Mouse (Mus musculus) hindlimb bud, embryonic 11.5 days (tissue): ENCODE data around the gene Lfng.

Experiments
- DNase-seq: peaks from one replicate; pipeline ENCODE4 v3.0.0-alpha.2; 2012; ENCODE audit warnings: low read depth, low spot score; ENCODE audit errors: extremely low spot score

Lfng gene

DNA sequence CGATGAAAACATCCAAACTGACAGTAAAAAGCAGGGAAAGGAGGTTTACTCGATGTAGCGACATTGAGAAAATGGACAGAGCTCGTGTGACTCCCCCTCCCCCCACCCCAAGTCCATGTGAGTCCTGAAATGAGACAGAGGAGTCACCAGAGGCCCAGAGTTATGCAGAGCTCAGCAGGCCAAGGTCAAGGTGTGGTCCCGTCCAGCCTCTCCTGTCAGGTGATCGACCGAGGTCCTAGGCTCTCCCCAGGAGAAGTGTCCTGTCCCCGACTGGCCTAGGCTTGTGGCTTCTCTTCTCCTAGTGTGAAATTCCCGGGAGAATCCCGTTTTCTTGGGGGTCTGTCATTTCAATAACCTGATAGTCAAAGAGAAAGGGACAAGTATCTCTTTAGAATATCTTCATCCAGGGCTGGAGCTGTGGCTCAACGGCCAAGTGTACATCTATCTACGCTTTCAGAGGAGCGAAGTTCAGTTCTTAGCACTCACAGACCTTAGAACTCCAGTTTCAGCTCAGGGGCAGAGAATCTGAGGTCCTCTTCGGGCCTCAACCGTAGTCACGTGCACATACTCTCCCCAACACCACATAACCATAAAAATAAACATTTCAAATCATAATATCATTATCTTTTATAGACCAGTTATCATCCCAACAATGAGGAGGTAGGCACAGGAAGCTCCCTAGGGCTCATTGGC, 17.9 kb upstream of the Lfng start:
- DNase-seq, result no peak

GRCm38 (mm10) chr5:140594846-140595245, 12.3 kb upstream of the Lfng start:
- DNase-seq, result no peak

- no peak for DNase-seq
Observed at GRCm38 (mm10) chr5:140596426-140596825, 10.7 kb upstream of the Lfng start.

- no peak for DNase-seq
Observed at GRCm38 (mm10) chr5:140596927-140597588, 10.1 kb upstream of the Lfng start.

GRCm38 (mm10) chr5:140597787-140598186, 9.3 kb upstream of the Lfng start:
- no peak for DNase-seq

- no peak for DNase-seq
Observed at GRCm38 (mm10) chr5:140599939-140600338, 7.2 kb upstream of the Lfng start.

- DNase-seq, result no peak
Observed at GRCm38 (mm10) chr5:140601712-140602111, 5.4 kb upstream of the Lfng start.

DNA sequence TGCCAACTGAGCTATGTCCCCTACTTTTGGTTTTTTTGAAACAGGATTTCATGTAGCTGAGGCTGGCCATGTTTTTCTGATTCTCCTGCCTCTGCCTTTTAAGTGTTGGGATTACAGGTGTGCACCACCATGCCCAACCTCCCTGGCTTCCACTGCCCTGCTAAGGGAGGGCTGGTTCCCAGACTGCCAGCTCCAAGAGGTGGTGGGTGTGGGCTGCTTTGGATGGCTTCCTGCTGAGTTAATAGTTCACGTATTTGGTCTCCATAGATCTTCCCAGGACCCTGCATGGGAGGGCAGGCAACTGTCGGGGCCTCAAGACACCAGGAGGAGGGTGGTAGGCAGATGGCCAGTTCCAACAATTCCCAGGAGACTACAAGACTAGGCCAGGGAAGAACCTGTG, 4.6 kb upstream of the Lfng start:
- DNase-seq, result no peak

- DNase-seq, result no peak
Observed at GRCm38 (mm10) chr5:140604386-140604785, 2.7 kb upstream of the Lfng start.

DNA sequence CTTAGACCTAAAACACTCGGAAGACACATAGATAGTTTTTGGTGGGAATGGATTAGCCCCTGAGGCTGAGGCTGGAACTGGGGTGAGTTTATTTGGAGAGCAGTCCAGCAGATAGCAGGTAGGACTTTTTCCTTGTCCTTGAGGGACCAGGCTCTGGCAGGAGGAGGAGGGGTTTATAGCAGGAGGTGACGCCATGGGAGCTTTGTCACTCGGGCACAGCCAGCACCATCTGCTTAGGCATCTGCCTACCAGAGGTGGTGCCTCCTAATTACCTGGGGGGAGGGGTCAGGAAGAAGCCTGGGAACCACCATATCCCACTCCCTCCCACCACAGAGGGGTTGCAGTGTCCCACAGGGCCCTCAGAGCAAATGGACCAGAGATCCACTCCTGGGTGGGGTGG, 1.9 kb upstream of the Lfng start:
- DNase-seq, result no peak

GRCm38 (mm10) chr5:140606386-140606785, 734 bp upstream of the Lfng start:
- DNase-seq, result no peak

- DNase-seq, result no peak
Observed at GRCm38 (mm10) chr5:140607836-140608633, 915 bp downstream of the Lfng start.

- no peak for DNase-seq
Observed at GRCm38 (mm10) chr5:140608634-140609015, 1.5 kb downstream of the Lfng start.

DNA sequence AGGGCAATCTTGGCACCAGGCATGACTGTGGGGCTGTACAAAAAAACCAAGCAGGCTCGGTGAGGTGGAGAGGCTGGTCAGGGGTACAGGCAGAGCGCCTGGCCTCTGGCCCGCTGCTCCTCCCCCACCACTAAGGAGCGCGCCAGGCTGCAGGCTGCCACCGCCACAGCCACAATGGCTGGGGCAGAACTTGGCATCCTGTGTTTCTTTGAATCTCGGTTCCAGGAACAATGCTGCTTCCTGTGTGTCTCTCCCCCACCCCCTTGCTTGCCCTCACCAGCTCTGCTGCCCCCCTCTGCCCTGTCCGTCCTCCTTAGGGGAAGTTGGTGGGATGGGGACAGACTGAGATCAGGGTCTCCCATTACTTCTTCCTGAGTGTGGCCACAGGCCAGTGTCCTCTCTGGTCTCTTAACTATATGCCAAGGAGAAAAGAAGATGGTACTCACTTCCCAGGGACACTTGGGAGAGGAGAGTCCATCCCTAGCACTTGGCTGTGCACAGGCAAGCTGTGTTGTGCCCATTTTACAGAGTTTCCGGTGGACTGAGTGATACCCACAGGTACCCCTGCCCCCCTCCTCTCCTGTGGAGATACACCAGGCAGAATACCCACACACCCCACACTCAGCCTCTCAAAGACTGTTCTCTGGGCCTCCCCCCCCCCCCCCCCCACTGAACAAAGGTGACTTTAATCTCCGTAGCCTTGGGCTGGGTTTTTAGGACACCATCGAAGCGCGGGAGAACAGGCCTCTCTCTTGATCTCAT, 2.6 kb downstream of the Lfng start:
- DNase-seq, result no peak

GRCm38 (mm10) chr5:140610273-140611011, 3.3 kb downstream of the Lfng start:
- no peak for DNase-seq

DNA sequence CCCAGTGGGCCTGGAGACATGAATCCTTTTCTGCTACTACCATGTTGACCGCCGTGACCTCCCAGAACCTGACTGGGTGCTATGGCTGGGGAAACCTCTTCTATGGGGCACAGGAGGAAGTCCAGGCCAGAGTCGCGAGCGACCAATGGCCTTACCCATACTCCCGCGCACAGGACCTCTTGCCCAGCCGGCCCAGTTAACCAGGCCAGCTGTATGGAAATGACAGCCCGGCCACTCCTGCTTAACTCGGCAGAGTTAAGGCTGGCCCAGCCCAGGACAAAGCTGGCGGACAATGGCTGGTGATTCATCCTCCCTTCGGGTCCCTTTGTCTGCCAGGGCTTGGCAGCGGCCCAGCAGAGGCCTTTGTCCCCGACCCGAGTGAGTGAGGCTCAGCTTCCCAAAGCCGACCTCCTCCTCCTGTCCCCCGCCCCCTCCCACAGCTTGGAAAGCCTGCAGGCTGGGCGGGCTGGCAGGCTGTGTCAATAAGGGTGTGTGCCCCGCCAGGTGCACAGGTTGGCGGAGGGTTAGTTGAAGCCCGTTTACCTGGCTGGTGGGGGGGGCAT, 4.0 kb downstream of the Lfng start:
- DNase-seq, result no peak

DNA sequence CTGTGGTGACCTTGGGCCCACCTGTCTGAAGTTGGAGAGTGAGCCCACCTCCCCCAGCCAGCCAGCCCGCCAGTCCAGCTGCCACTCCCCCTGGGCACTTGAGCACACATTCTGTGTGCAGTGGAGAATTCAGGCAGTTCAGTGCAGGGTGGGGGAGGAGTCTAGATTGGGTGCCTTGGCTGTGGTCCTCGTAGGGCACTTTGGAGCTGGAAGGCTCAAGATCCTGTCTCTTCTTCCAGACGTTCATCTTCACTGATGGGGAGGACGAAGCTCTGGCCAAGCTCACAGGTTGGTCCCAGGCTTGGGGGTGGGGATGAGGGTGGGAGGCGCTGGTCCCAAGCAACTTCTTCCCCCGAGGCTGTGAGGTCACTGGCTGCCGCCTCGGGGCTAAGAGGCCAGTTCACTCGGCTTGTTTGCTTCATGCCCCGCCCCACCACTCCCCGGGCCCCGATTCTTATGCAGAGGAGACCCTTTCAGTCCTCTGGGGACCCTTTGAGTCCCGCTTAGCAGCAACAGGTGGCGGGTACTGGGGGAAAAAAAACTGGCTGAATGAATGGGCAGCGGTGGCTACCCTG, 4.6 kb downstream of the Lfng start:
- no peak for DNase-seq

GRCm38 (mm10) chr5:140612191-140612590, 5.1 kb downstream of the Lfng start:
- no peak for DNase-seq

- no peak for DNase-seq
Observed at GRCm38 (mm10) chr5:140614141-140614540, 7.0 kb downstream of the Lfng start.

- no peak for DNase-seq
Observed at GRCm38 (mm10) chr5:140614837-140615236, 7.7 kb downstream of the Lfng start.
